Mouse (Mus musculus) heart, adult 2 months (tissue): Measurements from ENCODE around the gene Hmgb2. TPM values are rescaled to one million over a fixed set of nuclear protein-coding genes. Genes with fewer than 3 reads are reported as not detected.

Source experiments
- DNase-seq, 2 experiments: peaks; one replicate each; pipeline ENCODE4 v3.0.0; 2021
- H3K27ac ChIP-seq: fragments of 200-600 bp; 2 replicates; pipeline ENCODE4 v1.8.1; 2022
- H3K27me3 ChIP-seq: fragments of 200-500 bp; 2 replicates; pipeline ENCODE4 v1.6.1; 2012; ENCODE audit warnings: mild to moderate bottlenecking, low read length, inconsistent platforms, mixed read lengths; ENCODE audit not compliant: control insufficient read depth, insufficient read depth
- H3K36me3 ChIP-seq: fragments of 200-500 bp; 2 replicates; pipeline ENCODE4 v1.6.1; 2012; ENCODE audit warnings: low read length, inconsistent platforms; ENCODE audit not compliant: control insufficient read depth, insufficient read depth
- H3K4me1 ChIP-seq: fragments of 200-500 bp; 2 replicates; pipeline ENCODE4 v1.6.1; 2011; ENCODE audit warnings: low read length; ENCODE audit not compliant: control insufficient read depth, insufficient read depth
- H3K4me3 ChIP-seq: fragments of 200-600 bp; 2 replicates; pipeline ENCODE4 v1.8.1; 2022
- H3K79me2 ChIP-seq: fragments of 200-500 bp; replicated peaks from 2 replicates; pipeline ENCODE4 v1.6.1; 2012; ENCODE audit warnings: mild to moderate bottlenecking, inconsistent platforms, low read length, moderate library complexity, mixed read lengths; ENCODE audit not compliant: control insufficient read depth, insufficient read depth
- H3K9ac ChIP-seq: fragments of 200-500 bp; 2 replicates; pipeline ENCODE4 v1.6.1; 2012; ENCODE audit warnings: low read depth, mild to moderate bottlenecking, control low read depth, inconsistent platforms, low read length, mixed read lengths
- CTCF ChIP-seq: fragments of 200-600 bp; IDR thresholded peaks from 2 replicates; pipeline ENCODE4 v1.8.1; 2022; ENCODE audit warnings: antibody characterized with exemption, mild to moderate bottlenecking, moderate library complexity
- EP300 ChIP-seq: fragments of 200-500 bp; IDR thresholded peaks from 2 replicates; pipeline ENCODE4 v1.6.1; 2011; ENCODE audit warnings: low read depth, low read length, control low read depth; ENCODE audit not compliant: insufficient read depth
- POLR2A ChIP-seq: fragments of 200-500 bp; IDR thresholded peaks from 2 replicates; pipeline ENCODE4 v1.6.1; 2011; ENCODE audit warnings: mild to moderate bottlenecking, low read depth, low read length, control low read depth; ENCODE audit not compliant: insufficient read depth
- WGBS: fragments of 180-500 bp; shearing (Covaris S2); methylation state at CpG from one replicate; pipeline ENCODE4 v1.1.7; 2018; 5-methylcytosine and 5-hydroxymethylcytosine counted together
- intact Hi-C: fragments of 180-260 bp; cut with DNase I; formaldehyde crosslinking; loops from one replicate; pipeline ENCODE4 v1.15.1; 2025
- polyA plus RNA-seq: library from polyadenylated mRNA; depleted of rRNA; stranded (reverse); fragments of >200 nt; gene quantifications from 2 replicates; pipeline ENCODE4 v1.2.3, GENCODE M21; 2012; rRNA removed
- total RNA-seq, 2 experiments: library from RNA; stranded (reverse); gene quantifications; 2 replicates each; pipeline ENCODE4 v1.2.3; 2021

Gene Hmgb2
- total and polyA plus RNA-seq, 3 experiments: 1.1 to 9.2 (median 9.1) TPM

DNA sequence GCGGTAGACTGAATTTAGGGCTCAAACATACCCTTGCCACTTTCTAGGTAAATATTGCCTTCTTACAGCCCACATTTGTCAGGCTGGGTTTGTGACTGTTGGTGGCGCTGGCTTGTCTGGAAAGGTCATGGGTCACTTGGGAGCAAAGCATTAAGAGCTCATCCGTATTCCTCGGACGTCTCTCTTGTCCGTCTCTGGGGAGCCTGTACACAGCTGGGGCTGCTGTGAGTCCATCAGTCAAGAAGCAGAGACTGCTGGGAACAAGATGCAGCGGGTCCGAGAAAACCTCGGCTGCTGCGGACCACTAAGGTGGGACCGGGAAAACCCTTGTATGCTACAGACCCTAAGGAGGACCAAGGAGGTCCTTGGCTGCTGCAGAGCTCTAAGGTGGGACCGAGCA lies 35.9 kb downstream of the Hmgb2 start:
- Histone ChIP-seq H3K9ac (no peak overlapping the region), H3K27ac (no peak overlapping the region), H3K27me3 (no peaks in the 10 kb centered on the region), H3K36me3 (no peaks in the 10 kb centered on the region), H3K4me1 (no peaks in the 10 kb centered on the region), H3K79me2 (no peaks in the 10 kb centered on the region), H3K4me3 (no peak overlapping the region)
- no peak for DNase-seq
- TF ChIP-seq EP300 (no peak), POLR2A (no peak), CTCF (no peak)
- intact Hi-C loops: no loop called here
- 84% methylated on average over 12 of the region's 12 CpGs for WGBS

DNA sequence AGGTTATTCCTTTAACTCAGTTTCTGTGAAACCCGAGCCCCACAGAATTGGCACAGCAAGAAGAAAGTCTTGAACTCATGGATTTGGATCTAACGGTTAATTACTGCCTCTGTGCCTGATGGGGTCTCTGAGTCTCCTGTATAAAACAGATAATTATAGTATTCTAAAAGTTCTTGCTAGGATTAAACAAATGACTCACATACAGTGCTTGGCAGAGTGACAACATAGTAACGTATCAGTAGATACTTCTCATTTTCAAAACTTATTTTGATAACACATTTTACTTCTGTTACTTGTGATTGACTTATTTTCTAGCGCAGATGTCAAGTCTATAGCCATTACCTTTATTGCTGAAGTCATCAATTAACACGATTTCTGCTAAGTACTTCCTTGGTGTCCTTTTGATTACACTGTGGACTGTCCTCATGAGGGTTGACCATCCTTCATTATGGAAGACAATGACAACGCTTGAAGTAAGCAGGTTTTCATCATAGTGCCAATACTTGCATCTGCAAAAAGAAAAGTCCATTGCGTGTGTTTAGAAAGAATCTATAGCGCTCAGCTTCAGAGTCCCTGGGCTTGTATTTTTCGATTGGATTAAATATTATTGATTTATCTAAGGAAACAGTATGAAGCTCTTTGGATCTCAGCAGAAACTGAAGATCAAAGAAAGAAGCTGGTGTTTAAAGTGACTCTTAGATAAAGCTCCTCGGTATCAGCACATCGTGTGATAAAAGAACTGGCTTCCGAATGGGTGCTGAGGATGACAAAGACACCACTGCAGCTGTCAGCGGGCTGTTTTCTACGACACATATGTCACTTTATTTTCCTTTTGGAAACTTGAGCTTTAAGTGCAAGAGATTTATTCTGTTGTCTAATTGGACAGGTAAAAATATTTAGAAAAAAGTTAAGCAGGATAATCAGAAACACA lies 40.7 kb downstream of the Hmgb2 start:
- Histone ChIP-seq H3K9ac (no peak overlapping the region), H3K79me2 (no peaks in the 10 kb centered on the region), H3K27me3 (no peaks in the 10 kb centered on the region), H3K4me3 (no peak overlapping the region), H3K4me1 (no peaks in the 10 kb centered on the region), H3K27ac (no peak overlapping the region), H3K36me3 (no peaks in the 10 kb centered on the region)
- no peak for DNase-seq
- intact Hi-C loops: no loop called here
- WGBS: 83% methylated on average over 14 of the region's 14 CpGs
- TF ChIP-seq CTCF: no peak
- TF ChIP-seq POLR2A: no peak
- TF ChIP-seq EP300: no peak

DNA sequence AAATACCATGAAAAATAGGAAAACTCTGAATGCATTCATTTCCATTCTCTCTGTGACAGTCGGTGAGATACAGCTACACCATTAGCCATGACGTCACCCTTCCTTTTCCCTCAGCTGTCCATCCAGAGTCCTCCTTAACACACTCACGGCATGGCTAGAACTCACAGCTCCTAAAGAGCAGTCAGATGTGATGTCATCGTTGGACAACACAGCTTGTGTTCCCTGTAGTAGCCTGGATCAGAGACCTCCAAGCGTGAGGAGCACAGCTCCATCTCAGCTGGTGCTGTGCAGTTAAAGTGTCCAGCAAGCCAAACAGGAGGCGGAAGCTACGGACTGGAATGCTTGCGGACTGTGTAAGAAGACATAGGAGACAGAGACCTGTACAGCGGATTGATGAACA lies 49.2 kb downstream of the Hmgb2 start:
- Histone ChIP-seq H3K36me3 (no peaks in the 10 kb centered on the region), H3K9ac (no peak overlapping the region), H3K27ac (no peak overlapping the region), H3K79me2 (no peaks in the 10 kb centered on the region), H3K27me3 (no peaks in the 10 kb centered on the region), H3K4me1 (no peaks in the 10 kb centered on the region), H3K4me3 (no peak overlapping the region)
- TF ChIP-seq POLR2A (no peak), CTCF (no peak), EP300 (no peak)
- DNase-seq: no peak
- intact Hi-C loops: no loop called here
- 70% methylated on average over 9 of the region's 9 CpGs for WGBS

DNA sequence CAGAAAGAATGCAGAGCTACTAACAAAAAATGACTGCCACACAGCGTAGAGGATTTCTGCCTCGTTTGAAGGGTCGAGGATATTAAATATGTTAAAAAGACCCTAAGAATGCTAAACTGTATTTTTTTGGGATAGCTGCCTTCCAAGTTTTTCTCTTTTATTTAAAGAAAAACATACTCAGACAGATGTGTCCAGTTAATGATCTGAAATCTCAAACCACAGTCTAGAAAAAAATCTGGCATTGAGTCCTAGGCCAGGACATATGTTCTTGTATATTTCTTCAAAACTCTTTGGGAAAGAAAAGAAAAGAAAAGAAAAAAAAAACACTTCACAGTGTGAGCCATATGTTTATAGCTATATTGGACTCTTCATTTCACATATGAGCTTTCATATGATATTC lies 51.0 kb downstream of the Hmgb2 start:
- no peaks in the 10 kb centered on the region for H3K27me3 ChIP-seq
- no peak for TF ChIP-seq POLR2A
- no peak for TF ChIP-seq EP300
- no peak for TF ChIP-seq CTCF
- WGBS: 94% methylated on average over 3 of the region's 3 CpGs
- H3K4me1 ChIP-seq: no peaks in the 10 kb centered on the region
- no peak for DNase-seq
- intact Hi-C loops: no loop called here
- no peaks in the 10 kb centered on the region for H3K79me2 ChIP-seq
- H3K36me3 ChIP-seq: no peaks in the 10 kb centered on the region
- no peak overlapping the region for H3K27ac ChIP-seq
- H3K9ac ChIP-seq: no peak overlapping the region
- H3K4me3 ChIP-seq: no peak overlapping the region

DNA sequence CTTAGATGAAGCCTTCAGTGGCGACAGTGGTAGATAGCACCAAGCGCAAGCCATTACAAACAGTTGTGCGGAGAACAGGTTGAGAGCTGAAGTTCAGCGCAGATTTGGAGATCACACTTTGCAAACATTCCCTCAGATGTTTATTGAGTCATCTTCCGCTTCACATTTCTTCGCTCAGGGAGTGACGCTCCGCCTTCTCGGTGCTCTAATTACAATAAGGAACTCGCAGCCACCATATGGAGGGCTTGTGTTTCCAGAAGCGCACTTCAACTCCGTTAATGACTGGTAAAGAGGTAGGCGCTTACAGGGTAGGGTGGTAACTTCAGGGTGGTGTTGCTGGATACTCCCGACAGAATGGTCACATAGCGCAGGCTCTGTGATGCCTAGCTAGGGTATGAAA lies 52.0 kb downstream of the Hmgb2 start:
- intact Hi-C loops: no loop called here
- Histone ChIP-seq H3K4me3 (no peak overlapping the region), H3K79me2 (no peaks in the 10 kb centered on the region), H3K4me1 (no peaks in the 10 kb centered on the region), H3K9ac (no peak overlapping the region), H3K27me3 (no peaks in the 10 kb centered on the region), H3K36me3 (no peaks in the 10 kb centered on the region), H3K27ac (no peak overlapping the region)
- no peak for DNase-seq
- WGBS: 97% methylated on average over 15 of the region's 15 CpGs
- TF ChIP-seq EP300 (no peak), POLR2A (no peak), CTCF (no peak)

DNA sequence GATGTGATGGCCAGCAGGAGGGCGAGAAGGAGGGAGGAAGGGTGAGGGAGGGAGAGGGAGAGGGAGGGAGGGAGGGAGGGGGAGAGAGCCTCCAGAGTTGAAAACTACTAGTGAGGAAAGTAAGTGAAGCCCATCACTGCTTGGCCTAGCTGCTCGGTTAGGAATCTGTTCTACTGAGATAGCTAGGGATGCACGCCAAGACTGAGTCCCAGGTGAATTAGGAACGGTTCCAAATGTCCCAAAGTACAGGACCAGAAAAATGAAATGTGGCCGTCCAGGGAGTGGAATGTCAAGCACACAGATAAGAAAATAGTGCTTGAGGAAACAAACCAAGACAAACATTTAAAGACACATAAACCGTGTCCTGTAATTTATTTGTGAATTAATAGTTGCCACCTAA lies 53.3 kb downstream of the Hmgb2 start:
- TF ChIP-seq CTCF: no peak
- TF ChIP-seq POLR2A: no peak
- TF ChIP-seq EP300: no peak
- no peak overlapping the region for H3K27ac ChIP-seq
- no peaks in the 10 kb centered on the region for H3K27me3 ChIP-seq
- H3K9ac ChIP-seq: no peak overlapping the region
- no peaks in the 10 kb centered on the region for H3K36me3 ChIP-seq
- 0 out of 2 replicates have a peak, but pooled peaks cover 1% of the 10 kb centered on the region for H3K4me1 ChIP-seq
- intact Hi-C loops: no loop called here
- no peak overlapping the region for H3K4me3 ChIP-seq
- DNase-seq: no peak
- H3K79me2 ChIP-seq: no peaks in the 10 kb centered on the region
- WGBS: 26% methylated on average over 6 of the region's 6 CpGs

Other genes with a start within 250 kb of the Hmgb2 start
- gene Hand2, start 190.9 kb upstream of the Hmgb2 start, total RNA-seq: 10 to 100 TPM; 62.1 to 63.9 TPM
- 10.3 and 14.8 TPM in 2 replicates for gene Hand2, start 190.9 kb upstream of the Hmgb2 start, polyA plus RNA-seq
- gene Scrg1, start 56.0 kb upstream of the Hmgb2 start, total RNA-seq: not detected
- gene Scrg1, start 56.0 kb upstream of the Hmgb2 start, polyA plus RNA-seq: 0.29 TPM in 1 of 2 replicates, not detected in the other
- gene Sap30, start 24.0 kb upstream of the Hmgb2 start, total RNA-seq: 10 to 100 TPM; 11.6 to 13.8 TPM
- gene Sap30, start 24.0 kb upstream of the Hmgb2 start, polyA plus RNA-seq: 5.1 and 6.9 TPM in 2 replicates
- gene Galnt7, start 141.1 kb downstream of the Hmgb2 start, total RNA-seq: 1 to 10 TPM; 4.5 to 4.8 TPM
- 1.7 and 4.3 TPM in 2 replicates for gene Galnt7, start 141.1 kb downstream of the Hmgb2 start, polyA plus RNA-seq